Mouse (Mus musculus): Measurements from ENCODE around the gene Cdc42bpb. TPM values are rescaled to one million over a fixed set of nuclear protein-coding genes. Genes with fewer than 3 reads are reported as not detected.

Cdc42bpb gene
- total and polyA plus RNA-seq, 2 experiments from 2014 or later, result 28.4 to 229 TPM

GRCm38 (mm10) chr12:111250116-111250515, 127.4 kb downstream of the Cdc42bpb start:
- Histone ChIP-seq H3K27me3 (ENCODE audit: insufficient read depth, low read length) (no peaks in the 10 kb centered on the region), H3K9me3 (ENCODE audit: low read length) (no peaks in the 10 kb centered on the region), H3K4me1 (ENCODE audit: insufficient read depth, low read length) (no peaks in the 10 kb centered on the region), H3K9ac (replicated peaks; ENCODE audit: low read length) (no peak overlapping the region), H3K4me2 (ENCODE audit: low read depth, low read length) (no peak overlapping the region), H3K36me3 (ENCODE audit: insufficient read depth, low read length) (peaks cover 7% of the 10 kb centered on the region; the same call in 1 of the 2 replicates), H3K4me3 (ENCODE audit: low read length) (no peak overlapping the region), H3K27ac (no peak overlapping the region)
- TF ChIP-seq CTCF (IDR thresholded peaks at IDR 0.05; ENCODE audit: low read depth), result no peak
- DNase-seq (ENCODE audit: low spot score) (no peak), ATAC-seq (no peak)
- WGBS, result 83% methylated on average over 8 of the region's 8 CpGs

- H3K4me1 ChIP-seq (ENCODE audit: insufficient read depth, low read length), result no peaks in the 10 kb centered on the region
- no peak overlapping the region for H3K27ac ChIP-seq
- H3K36me3 ChIP-seq (ENCODE audit: insufficient read depth, low read length), result peaks cover 11% of the 10 kb centered on the region; the same call in 1 of the 2 replicates
- no peaks in the 10 kb centered on the region for H3K27me3 ChIP-seq (ENCODE audit: insufficient read depth, low read length)
- DNase-seq (ENCODE audit: low spot score), result no peak
- WGBS, result 65% methylated on average over 3 of the region's 3 CpGs
- no peak overlapping the region for H3K4me3 ChIP-seq (ENCODE audit: low read length)
- H3K4me2 ChIP-seq (ENCODE audit: low read depth, low read length), result no peak overlapping the region
- no peak overlapping the region for H3K9ac ChIP-seq (replicated peaks; ENCODE audit: low read length)
- TF ChIP-seq CTCF (IDR thresholded peaks at IDR 0.05; ENCODE audit: low read depth), result peak; percentile 14; the same call in 1 of the 2 replicates
- no peaks in the 10 kb centered on the region for H3K9me3 ChIP-seq (ENCODE audit: low read length)
- no peak for ATAC-seq
Measured at GRCm38 (mm10) chr12:111249095-111249494, 128.4 kb downstream of the Cdc42bpb start.

GRCm38 (mm10) chr12:111246808-111247464, 130.6 kb downstream of the Cdc42bpb start:
- 92% methylated on average over 9 of the region's 9 CpGs for whole genome bisulfite sequencing
- H3K27ac ChIP-seq, result no peak overlapping the region
- no peak for TF ChIP-seq CTCF (IDR thresholded peaks at IDR 0.05; ENCODE audit: low read depth)
- no peaks in the 10 kb centered on the region for H3K9me3 ChIP-seq (ENCODE audit: low read length)
- no peak for ATAC-seq
- H3K27me3 ChIP-seq (ENCODE audit: insufficient read depth, low read length), result no peaks in the 10 kb centered on the region
- H3K4me3 ChIP-seq (ENCODE audit: low read length), result no peak overlapping the region
- no peaks in the 10 kb centered on the region for H3K4me1 ChIP-seq (ENCODE audit: insufficient read depth, low read length)
- H3K9ac ChIP-seq (replicated peaks; ENCODE audit: low read length), result no peak overlapping the region
- H3K36me3 ChIP-seq (ENCODE audit: insufficient read depth, low read length), result peaks cover 17% of the 10 kb centered on the region; the same call in 1 of the 2 replicates
- no peak overlapping the region for H3K4me2 ChIP-seq (ENCODE audit: low read depth, low read length)
- no peak for DNase-seq (ENCODE audit: low spot score)

- no peak for ATAC-seq
- 58% methylated on average over 6 of the region's 6 CpGs for WGBS
Measured at GRCm38 (mm10) chr12:111245070-111245469, 132.4 kb downstream of the Cdc42bpb start.

GRCm38 (mm10) chr12:111243733-111244132, 133.8 kb downstream of the Cdc42bpb start:
- Histone ChIP-seq H3K9ac (replicated peaks; ENCODE audit: low read length) (no peak overlapping the region), H3K4me2 (ENCODE audit: low read depth, low read length) (no peak overlapping the region), H3K27ac (no peak overlapping the region), H3K4me3 (ENCODE audit: low read length) (no peak overlapping the region), H3K4me1 (ENCODE audit: insufficient read depth, low read length) (no peaks in the 10 kb centered on the region), H3K9me3 (ENCODE audit: low read length) (no peaks in the 10 kb centered on the region), H3K36me3 (ENCODE audit: insufficient read depth, low read length) (peaks cover 17% of the 10 kb centered on the region; the same call in 1 of the 2 replicates), H3K27me3 (ENCODE audit: insufficient read depth, low read length) (no peaks in the 10 kb centered on the region)
- TF ChIP-seq CTCF (IDR thresholded peaks at IDR 0.05; ENCODE audit: low read depth), result no peak
- 89% methylated on average over 12 of the region's 12 CpGs for WGBS
- no peak for DNase-seq (ENCODE audit: low spot score)
- no peak for ATAC-seq

More at GRCm38 (mm10) chr12:111245070-111245469, 132.4 kb downstream of the Cdc42bpb start:
- H3K27me3 ChIP-seq (ENCODE audit: insufficient read depth, low read length), result no peaks in the 10 kb centered on the region
- H3K4me3 ChIP-seq (ENCODE audit: low read length), result no peak overlapping the region
- H3K9me3 ChIP-seq (ENCODE audit: low read length), result no peaks in the 10 kb centered on the region
- no peaks in the 10 kb centered on the region for H3K4me1 ChIP-seq (ENCODE audit: insufficient read depth, low read length)
- H3K9ac ChIP-seq (replicated peaks; ENCODE audit: low read length), result no peak overlapping the region
- TF ChIP-seq CTCF (IDR thresholded peaks at IDR 0.05; ENCODE audit: low read depth), result no peak
- peak; percentile 28 for DNase-seq (ENCODE audit: low spot score)
- H3K4me2 ChIP-seq (ENCODE audit: low read depth, low read length), result no peak overlapping the region
- H3K27ac ChIP-seq, result no peak overlapping the region
- H3K36me3 ChIP-seq (ENCODE audit: insufficient read depth, low read length), result peaks cover 17% of the 10 kb centered on the region; the same call in 1 of the 2 replicates

Other genes starting within 250 kb of the Cdc42bpb start
- 35.8 and 40.8 TPM in 2 replicates for gene Traf3, start 211.3 kb downstream of the Cdc42bpb start, total RNA-seq (2014; rRNA removed)
- 12.9 and 13.7 TPM in 2 replicates for gene Traf3, start 211.3 kb downstream of the Cdc42bpb start, polyA plus RNA-seq (2015; fragmentation: Nextera tagmentation; extraction: Ambion mirVana)
- not detected in 2 replicates for gene 4930595D18Rik, start 193.2 kb downstream of the Cdc42bpb start, total RNA-seq (2014; rRNA removed)
- gene 4930595D18Rik, start 193.2 kb downstream of the Cdc42bpb start, polyA plus RNA-seq (2015; fragmentation: Nextera tagmentation; extraction: Ambion mirVana), result not detected in 2 replicates
- 82.6 and 133 TPM in 2 replicates for gene Amn, start 106.6 kb downstream of the Cdc42bpb start, total RNA-seq (2014; rRNA removed)
- gene Amn, start 106.6 kb downstream of the Cdc42bpb start, polyA plus RNA-seq (2015; fragmentation: Nextera tagmentation; extraction: Ambion mirVana), result 97.6 and 106 TPM in 2 replicates
- 4.3 and 11.8 TPM in 2 replicates for gene Lbhd2, start 29.1 kb upstream of the Cdc42bpb start, total RNA-seq (2014; rRNA removed)
- gene Lbhd2, start 29.1 kb upstream of the Cdc42bpb start, polyA plus RNA-seq (2015; fragmentation: Nextera tagmentation; extraction: Ambion mirVana), result 6.0 and 7.8 TPM in 2 replicates
- gene Exoc3l4, start 39.3 kb upstream of the Cdc42bpb start, total RNA-seq (2014; rRNA removed), result 0.99 and 2.9 TPM in 2 replicates
- gene Exoc3l4, start 39.3 kb upstream of the Cdc42bpb start, polyA plus RNA-seq (2015; fragmentation: Nextera tagmentation; extraction: Ambion mirVana), result 1.7 and 2.3 TPM in 2 replicates
- gene Tnfaip2, start 64.8 kb upstream of the Cdc42bpb start, total RNA-seq (2014; rRNA removed), result 0.14 and 1.4 TPM in 2 replicates
- gene Tnfaip2, start 64.8 kb upstream of the Cdc42bpb start, polyA plus RNA-seq (2015; fragmentation: Nextera tagmentation; extraction: Ambion mirVana), result 0.99 and 1.7 TPM in 2 replicates
- 11.5 and 22.1 TPM in 2 replicates for gene Gm266, start 108.1 kb upstream of the Cdc42bpb start, total RNA-seq (2014; rRNA removed)
- 11.8 TPM in 2 replicates for gene Gm266, start 108.1 kb upstream of the Cdc42bpb start, polyA plus RNA-seq (2015; fragmentation: Nextera tagmentation; extraction: Ambion mirVana)
- gene Eif5, start 160.3 kb upstream of the Cdc42bpb start, total RNA-seq (2014; rRNA removed), result 197 and 343 TPM in 2 replicates
- gene Eif5, start 160.3 kb upstream of the Cdc42bpb start, polyA plus RNA-seq (2015; fragmentation: Nextera tagmentation; extraction: Ambion mirVana), result 576 and 621 TPM in 2 replicates
- gene Mark3, start 196.8 kb upstream of the Cdc42bpb start, total RNA-seq (2014; rRNA removed), result 116 and 128 TPM in 2 replicates
- gene Mark3, start 196.8 kb upstream of the Cdc42bpb start, polyA plus RNA-seq (2015; fragmentation: Nextera tagmentation; extraction: Ambion mirVana), result 38.4 and 41.0 TPM in 2 replicates